Mouse (Mus musculus) ovary, postnatal 10 days (tissue): ENCODE data around the gene Perp.

Source experiments
- DNase-seq: peaks from one replicate; pipeline ENCODE4 v3.0.0; 2022; ENCODE audit warnings: low spot score

Perp gene

DNA sequence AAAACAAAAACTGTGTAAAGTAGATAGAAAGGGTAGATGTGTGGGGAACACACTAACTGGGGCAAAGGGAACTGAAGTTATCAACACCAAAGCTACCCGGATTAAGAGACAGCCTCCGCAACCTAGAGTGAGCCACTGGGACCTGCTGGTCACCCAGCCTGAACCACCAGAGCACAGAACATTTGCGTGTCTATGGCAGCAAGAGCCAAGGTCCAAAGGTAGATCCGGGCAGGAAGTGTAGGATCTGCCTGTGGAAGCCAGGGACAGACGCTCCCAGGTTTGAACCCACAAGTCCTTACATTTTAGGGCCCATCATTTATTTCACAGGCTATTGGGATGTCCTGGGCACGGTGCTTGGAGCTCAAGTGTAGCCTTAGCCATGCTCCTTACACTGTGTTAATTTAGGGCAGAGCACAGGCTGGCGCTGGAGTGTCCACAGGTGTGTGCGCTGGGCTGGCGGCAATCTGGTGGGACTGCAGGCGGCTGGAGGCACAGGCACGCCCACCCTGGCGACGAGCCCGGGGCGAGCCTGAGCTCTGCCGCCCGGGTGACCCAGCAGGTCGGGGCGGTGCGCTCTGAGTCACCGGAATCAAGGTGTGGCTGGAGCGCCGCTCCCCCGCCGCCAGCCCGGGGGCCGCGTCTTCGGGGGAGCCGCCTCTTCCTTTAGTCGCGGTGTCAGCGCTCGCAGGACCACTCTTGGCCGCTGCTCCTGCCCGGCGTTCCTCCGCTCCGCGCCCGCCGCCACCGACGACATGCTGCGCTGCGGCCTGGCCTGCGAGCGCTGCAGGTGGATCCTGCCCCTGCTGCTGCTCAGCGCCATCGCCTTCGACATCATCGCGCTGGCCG is at the start of gene Perp:
Gene Perp (plus strand): TSS at position 580 of the 846 bp plus-strand sequence.
- peak; percentile 15 for DNase-seq

DNA sequence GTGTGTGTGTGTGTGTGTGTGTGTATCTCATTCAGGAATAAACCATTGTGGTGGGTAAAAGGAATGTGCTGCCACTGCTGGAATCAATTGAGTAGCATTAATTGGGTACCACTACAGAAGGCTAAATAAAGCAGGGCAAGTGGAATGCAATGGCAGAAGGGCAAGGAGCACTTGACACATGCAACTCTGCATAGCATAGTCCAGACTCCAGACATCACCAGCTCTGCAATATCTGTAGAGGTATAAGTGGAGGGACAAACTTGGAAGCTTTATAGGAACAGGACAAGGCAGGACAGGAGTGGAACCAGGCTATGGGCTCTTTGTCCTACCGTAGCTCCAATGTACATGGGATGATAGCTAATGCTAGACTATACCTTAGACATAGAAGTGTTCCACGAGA is 33.1 kb upstream of the Perp start:
- no peak for DNase-seq

DNA sequence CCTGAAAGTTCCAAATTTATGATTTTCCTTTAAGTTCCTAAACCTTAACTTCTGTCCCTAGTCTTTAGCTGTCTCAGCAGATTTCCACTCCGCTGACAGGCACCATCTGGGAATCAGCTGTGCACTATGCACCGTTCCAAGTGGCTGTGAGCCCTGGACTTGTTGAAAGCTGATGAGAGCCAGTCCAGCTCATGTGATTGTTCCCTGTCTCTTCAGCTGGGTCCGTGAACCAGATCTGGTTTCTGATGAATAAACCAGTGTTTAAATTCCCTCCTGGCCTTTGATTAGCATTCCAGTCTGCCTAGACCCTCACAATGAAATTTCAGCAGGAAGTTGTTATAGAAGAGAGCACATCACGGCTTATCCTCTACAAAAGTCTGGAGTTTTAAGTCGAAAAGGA is 28.3 kb upstream of the Perp start:
- DNase-seq = no peak

DNA sequence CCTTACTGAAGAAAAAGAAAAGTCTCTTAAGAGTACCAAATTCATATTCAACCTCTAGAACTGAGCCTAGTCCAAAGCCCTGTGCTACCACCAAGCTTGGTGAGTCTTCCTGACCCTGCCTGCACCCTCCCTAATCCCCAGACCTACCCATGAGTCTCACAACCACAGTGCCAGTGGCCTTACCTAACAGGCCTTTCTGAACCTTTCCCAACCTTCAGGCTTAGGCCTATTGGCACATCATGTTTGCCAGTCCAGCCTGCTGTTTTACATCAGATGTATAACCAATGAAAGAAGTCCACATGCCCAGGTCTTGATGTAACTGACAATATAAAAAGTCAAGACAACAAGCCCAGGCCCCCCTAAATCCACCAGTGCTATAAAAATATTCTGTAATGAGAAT is 19.7 kb upstream of the Perp start:
- DNase-seq = no peak

DNA sequence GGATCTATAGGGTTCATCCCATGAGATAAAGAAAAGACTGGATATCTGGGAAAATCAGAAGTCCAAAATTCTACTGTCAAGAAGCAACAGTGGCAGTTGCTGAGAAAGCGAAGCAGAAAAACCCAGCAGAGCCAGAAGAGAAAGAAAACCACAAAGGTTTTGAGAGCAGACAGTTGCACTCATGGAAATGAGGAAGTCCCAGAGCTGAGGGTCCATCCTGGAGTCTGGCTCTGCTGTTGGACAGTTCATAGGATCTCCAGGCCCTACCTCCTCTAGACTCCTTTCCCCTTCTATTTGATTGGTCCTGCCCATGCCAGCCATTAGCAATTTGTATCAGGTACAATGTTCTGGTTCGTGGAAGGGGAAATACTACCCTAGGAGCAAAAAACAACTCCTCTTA is 18.7 kb upstream of the Perp start:
- no peak for DNase-seq

DNA sequence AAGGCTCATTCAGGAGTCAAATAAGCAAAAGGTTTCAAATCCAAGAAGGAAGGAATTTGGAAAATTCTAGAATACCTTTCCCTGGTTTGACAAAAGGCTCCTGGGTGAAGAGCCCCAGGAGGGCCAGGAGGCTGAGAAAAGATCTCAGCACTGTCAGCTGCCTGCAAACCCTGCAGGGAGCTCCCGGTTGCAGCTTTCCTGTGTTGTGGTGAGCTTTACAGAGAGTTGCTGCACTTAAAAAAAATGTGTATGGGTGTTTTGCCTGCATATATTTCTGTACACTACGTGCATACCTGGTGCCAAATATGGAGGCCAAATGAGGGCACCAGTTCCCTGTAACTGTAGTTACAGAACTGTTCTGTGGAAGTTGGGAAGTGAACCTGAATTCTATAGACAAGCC is 16.9 kb upstream of the Perp start:
- DNase-seq = no peak

DNA sequence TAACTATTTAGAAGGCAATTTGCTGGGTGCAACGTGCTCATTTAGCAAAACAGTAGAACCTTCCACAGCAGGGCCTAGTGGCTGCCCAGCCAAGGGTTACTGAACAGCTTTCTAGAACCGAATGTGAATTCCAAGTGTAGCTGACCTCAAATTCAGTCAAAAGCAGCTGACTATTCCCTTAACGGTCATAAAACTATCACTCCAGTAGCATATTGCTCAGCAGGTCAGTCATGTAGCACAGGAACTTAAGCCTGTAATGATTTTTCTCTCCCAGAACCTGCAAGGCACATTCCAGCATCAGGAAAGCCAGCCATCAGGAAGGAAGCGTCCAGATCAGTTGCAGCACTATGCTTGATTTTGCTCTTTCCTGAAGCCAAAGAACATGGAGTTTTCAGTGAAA is 14.5 kb upstream of the Perp start:
- DNase-seq = no peak

DNA sequence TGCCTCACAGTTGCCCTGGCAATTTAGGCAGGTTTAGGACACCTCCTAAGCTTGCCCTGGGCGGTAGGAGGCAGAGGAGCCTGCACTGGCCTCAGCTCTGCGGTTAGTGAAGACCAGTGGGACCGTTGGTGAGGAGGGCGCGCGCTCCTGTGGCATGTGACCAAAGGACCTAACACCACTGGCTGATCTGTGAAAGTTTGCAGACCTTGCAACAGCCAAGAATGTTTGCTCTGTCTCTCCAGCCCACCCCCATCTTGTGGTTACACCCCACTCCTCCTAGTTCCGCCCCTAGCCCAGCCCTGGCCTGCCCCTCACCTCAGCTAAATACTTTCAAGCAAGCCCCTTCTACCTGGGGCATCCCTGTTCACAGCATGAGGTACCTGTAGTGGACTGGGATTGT is 13.0 kb upstream of the Perp start:
- no peak for DNase-seq

DNA sequence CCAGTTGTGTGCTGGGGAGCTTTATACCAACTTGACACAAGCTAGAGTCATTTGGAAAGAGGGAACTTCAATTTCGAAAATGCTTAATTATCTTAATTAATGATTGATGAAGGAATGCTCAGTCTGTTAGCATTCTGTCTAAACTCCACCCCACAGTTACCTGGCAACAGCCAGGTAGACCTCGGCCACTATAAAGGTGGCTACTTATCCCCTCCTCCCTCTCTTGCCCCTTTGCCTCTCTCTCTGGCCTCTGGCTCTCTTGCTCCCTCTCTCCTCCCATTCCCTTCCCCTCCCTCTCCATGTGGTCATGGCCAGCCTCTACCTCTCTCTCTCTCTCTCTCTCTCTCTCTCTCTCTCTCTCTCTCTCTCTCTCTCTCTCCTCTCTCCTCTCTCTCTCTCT is 10.4 kb upstream of the Perp start:
- no peak for DNase-seq

DNA sequence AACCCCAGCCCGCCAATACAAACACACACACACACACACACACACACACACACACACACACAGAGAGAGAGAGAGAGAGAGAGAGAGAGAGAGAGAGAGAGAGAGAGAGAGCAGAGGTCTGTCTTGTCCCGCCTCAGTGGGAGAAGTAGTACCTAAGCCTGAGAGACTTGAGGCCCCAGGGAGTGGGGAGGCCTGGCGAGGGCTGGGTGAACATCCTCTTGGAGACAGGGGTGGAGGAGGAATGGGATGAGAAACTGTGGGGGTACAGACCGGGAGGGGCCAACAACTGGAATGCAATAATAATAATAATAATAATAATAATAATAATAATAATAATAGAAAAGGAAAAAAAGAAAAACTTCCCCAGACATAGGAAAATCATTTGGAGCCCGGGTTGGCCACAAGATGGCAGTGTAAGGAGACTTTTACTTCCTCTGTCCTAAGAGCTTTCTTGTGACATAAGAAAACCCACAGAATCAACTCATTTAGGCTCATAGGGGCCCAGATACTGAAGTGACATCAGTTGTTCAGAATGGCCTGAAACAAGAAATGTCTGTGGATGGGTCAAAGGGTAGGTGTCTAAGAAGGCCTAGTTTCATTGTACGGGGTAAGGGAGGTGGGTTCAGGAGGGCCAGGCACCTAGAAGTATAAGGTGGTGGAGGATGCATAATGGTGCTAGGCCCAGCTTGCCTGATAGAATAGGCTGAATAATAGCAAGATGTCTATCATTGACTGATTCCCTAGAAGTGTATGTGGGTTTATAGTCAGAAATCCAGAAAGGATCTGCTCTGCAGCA is 8.9 kb upstream of the Perp start:
- DNase-seq = no peak

DNA sequence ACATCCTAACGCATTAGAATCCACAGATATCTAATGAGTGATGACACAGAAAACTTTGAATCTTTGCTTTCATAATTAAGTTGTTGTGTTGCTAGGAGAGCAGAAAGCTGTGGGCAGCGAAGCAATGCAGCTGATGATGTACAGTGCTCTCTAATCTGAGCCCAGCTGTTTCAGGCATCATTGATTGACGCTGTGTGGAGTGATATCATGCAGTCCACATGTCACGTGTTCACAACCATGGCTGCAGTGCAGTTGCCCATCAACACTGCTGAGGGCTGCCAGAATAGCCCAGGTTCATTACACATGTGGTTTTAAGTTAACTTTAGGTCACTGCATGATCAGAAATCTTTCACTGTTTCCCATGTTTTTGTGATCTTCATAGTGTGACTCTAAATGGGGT is 5.3 kb upstream of the Perp start:
- no peak for DNase-seq

DNA sequence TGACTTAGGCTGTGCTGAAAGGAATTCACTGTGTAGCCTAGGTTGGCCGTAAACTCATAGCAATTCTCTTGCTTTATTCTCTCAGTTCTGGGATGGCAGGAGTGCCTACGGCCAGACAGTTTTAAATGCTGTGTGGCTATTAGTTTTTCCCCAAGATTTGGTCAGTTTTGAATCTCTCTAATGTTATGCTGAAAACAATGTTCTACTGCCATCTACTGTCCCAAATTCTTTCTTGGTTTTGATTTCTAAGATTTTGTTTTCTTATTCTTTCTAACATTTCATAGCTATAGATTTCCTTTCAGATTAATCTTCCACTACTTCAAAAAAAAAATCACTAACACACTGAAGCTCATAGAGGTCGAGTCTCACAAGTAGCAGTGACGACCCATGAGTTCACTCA is 4.1 kb upstream of the Perp start:
- no peak for DNase-seq

DNA sequence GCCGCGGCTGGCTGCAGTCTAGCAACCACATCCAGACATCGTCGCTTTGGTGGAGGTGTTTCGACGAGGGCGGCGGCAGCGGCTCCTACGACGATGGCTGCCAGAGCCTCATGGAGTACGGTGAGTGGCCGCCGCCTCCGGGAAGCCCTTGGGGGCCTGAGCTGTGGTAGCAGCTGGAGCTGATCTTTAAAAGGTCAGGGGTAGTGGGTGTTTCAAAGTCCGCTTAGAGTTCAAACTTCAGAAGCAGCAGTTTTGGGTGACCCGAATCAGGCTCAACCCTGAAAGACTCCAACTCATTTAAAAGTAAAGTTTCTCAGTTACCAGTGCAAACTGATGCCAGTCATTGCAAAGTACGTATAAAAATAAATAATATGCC is 455 bp downstream of the Perp start:
- DNase-seq = no peak

DNA sequence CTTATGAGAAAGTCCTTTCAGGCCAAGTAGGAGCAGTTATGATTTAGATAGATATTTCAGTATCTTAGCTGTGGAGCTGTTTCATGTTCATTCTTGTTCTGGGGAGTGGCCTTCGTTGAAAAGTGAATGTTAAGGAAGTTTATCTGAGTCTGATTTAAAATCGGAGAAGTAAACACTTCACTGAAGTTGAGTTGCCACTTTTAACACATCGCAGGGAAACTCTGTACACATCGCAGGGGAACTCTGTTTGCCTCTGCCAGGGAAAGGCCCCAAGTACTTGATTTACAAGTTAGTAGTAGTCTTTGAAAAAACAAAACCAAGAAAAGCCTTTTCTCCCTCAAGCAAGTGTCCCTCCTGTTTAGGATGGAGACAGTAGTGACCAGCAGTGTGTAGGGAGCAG is 891 bp downstream of the Perp start:
- no peak for DNase-seq

DNA sequence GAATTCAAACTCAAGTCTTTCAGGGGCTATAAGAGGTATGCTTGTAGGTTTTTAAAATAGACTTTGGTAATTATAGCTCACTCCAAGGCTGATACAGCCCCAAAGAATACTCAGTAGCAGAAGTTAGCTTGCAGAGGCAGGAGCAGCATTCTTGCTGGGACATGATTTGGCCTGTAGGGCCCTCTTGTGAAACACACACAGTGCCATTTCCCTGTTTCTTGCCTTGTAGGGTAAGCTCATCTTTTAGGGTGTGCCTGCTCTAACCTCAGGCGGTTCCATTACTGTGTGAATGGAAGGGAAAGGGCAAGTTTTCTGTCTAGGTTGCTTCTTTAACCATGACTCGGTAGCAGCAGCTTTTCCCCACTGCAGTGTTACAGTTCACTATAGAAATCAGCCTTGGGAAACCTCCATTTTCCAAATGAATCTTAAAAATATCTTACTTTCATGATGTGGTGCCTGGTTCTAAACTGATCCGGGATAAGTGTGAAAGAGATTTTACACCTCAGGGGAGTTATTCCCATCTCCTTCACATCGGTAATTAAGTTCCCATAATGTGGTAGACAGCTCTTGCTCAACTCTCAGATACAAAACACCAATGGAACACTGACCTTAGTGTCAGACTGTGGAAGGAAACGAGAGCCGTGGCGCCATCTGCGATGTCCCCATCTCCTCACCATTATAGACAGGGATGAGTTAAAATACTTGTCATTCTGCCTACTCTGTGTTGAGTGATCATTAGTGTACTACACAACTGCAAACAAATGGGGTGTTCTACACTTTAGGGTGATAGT is 1.8 kb downstream of the Perp start:
- DNase-seq = no peak

DNA sequence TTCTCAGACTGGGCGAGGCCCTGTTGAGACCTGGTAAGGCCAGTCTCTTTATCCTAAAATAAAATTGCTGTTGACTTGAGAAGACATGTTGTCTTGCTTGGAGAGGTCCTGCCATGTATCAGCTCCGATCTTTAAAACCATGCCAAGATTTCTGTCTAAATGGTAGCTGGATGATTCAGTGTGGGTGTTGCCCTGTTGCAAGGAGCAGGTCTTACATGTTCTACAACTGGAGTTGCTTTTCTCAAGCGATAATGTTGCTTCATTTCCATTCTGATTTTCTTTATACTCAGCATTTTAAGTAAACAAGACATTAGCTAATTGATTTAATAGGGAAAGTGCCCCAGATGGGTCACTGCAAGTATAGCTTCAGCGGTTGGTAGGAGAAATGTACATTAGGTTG is 5.4 kb downstream of the Perp start:
- DNase-seq = no peak

DNA sequence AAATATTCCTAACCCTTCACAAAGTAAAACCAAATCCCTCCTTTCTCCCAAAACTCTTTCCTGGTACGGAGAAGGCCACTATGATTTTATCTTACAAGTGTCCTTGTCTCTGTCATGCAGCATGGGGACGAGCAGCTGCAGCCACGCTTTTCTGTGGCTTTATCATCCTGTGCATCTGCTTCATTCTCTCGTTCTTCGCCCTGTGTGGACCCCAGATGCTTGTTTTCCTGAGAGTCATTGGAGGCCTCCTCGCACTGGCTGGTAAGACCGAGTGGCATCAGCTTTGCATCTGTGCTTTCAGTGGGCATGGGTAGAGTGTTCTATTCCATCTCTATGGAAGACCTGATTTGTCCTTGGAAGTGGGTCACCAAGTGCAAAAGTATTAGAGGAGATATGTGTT is 8.6 kb downstream of the Perp start:
- DNase-seq = no peak

DNA sequence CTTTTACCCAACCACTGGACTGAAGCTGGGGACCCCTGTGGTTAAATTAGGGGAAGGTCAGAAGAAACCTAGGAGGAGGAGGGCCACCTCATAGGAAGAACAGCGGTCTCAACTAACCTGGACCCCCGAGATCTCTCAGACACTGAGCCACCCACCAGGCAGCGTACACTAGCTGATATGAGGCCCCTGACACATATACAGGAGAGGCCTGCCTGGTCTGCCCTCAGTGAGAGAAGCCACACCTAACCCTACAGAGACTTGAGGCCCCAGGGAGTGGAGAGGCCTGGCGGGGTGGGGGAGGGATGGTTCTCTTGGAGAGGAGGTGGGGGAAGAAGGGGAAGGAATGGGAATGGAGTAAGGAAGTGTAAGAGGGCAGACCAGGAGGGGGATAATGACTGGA is 12.4 kb downstream of the Perp start:
- DNase-seq = no peak

DNA sequence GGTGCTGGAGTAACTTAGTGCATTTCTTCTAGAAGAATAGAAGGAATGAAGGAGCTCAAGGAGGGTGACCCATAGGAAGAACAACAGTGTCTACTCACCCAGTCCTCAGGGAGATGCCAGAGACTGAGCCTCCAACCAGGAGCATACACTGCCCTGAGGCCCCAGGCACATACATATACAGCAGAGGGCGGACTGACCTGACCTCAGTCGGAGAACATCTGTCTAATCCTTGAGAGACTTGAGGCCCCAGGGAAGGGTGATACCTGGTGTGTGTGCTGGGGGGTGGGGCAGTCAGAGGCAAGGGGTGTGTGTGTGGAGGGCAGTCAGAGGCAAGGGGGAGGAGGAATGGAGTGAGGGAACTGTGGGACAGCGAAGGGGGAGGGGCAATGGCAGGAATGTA is 14.8 kb downstream of the Perp start:
- no peak for DNase-seq

DNA sequence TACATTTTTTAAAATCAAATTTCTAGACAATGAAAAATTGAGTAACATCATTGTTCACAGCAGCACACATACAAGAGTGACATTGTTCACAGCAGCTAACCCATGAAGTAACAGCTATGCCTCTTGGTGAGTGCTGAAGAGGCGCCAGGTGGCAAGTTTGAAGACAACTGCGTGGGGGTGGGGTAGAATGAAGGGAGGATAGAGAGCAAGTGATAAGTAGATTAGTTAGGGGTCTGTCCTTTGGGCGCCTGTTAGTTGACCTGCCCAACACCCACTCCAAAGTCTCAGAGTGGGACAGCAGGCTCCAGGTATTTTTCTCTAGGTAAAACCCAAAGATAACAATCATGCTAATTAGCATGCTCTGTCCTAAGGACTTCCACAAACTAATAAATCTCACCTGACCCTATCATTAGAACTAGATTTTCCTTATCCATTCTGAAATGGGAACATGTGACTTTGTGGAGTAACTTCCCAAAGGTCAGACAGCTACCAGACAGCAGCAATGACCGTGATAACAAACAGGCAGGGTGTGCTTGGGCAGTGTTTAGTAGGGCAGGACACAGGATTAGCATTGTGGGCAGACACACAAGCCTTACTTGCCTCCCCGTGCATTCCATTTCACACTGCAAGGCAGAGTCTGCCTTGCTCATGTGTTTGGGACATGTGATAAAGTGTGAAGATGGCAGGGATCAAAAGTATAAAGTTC is 15.5 kb downstream of the Perp start:
- DNase-seq = no peak

DNA sequence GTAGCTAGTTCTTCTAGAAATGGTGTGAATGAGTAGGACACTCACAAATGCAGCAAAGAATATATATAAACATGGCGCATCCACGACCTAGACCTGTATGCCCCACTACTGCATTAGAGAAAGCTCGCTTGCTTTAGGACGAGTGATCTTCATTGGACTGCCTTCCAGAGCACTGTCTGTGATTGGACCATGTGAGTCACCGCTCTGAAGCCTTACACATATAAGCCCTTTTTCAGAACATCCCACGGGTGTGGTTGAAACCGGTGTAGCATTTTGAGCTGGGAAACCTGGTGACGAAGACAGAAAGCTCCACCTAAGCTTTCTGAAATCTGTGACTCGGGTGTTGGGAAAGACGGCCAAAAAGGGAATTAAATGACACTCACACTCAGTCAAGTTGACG is 16.0 kb downstream of the Perp start:
- no peak for DNase-seq

DNA sequence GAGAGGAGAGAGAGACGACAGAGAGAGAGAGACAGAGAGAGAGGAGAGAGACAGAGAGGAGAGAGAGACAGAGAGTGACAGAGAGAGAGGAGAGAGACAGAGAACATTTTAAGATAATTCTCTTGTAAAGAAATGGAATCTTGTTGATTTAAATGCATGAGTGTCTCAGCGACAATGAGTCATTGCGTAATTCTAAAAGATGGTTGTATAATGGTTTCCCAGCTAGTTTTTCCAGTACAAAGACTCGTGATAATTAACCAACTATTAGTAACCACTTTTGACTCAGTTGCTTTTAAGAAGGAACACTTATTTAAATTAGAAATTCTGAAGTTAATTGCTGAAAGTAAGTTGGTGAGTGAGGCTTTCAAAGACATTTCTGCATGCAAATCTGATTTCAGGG is 16.6 kb downstream of the Perp start:
- no peak for DNase-seq
